Mouse (Mus musculus) midbrain, embryonic 12.5 days (tissue): ENCODE measurements at regions not wholly inside any gene's neighbourhood (a gene's known extent, or its start where the extent isn't known, plus 50 kb on each side); places are given as distances from the start of the nearest gene placed in this dataset.

Source experiments
- ATAC-seq: fragments of 200-750 bp; cut with Nextera tagmentation; 2 replicates; pipeline ENCODE4 v1.8.0; 2017; ENCODE audit warnings: low read depth, moderate TSS enrichment, moderate library complexity; ENCODE audit not compliant: low FRiP score
- H3K27ac ChIP-seq: fragments of 300-500 bp; sonication (generic); replicated peaks from 2 replicates; pipeline ENCODE4 v1.5.1; 2016; ENCODE audit warnings: mild to moderate bottlenecking
- H3K27me3 ChIP-seq: fragments of 300-500 bp; sonication (generic); 2 replicates; pipeline ENCODE4 v1.6.1; 2016; ENCODE audit warnings: mild to moderate bottlenecking
- H3K36me3 ChIP-seq: fragments of 300-500 bp; sonication (generic); 2 replicates; pipeline ENCODE4 v1.6.1; 2016
- H3K4me1 ChIP-seq: fragments of 300-500 bp; sonication (generic); 2 replicates; pipeline ENCODE4 v1.6.1; 2016
- H3K4me2 ChIP-seq: fragments of 300-500 bp; sonication (generic); replicated peaks from 2 replicates; pipeline ENCODE4 v1.6.1; 2016; ENCODE audit warnings: mild to moderate bottlenecking, moderate library complexity
- H3K4me3 ChIP-seq: fragments of 300-500 bp; sonication (generic); 2 replicates; pipeline ENCODE4 v1.5.1; 2016; ENCODE audit warnings: mild to moderate bottlenecking
- H3K9ac ChIP-seq: fragments of 300-500 bp; sonication (generic); replicated peaks from 2 replicates; pipeline ENCODE4 v1.6.1; 2016; ENCODE audit warnings: mild to moderate bottlenecking, moderate library complexity
- H3K9me3 ChIP-seq: fragments of 300-500 bp; sonication (generic); 2 replicates; pipeline ENCODE4 v1.6.1; 2016; ENCODE audit warnings: mild to moderate bottlenecking
- WGBS: fragments of 180-500 bp; shearing (Covaris S2); methylation state at CpG from one replicate; pipeline ENCODE4 v1.1.7; 2016; 5-methylcytosine and 5-hydroxymethylcytosine counted together

DNA sequence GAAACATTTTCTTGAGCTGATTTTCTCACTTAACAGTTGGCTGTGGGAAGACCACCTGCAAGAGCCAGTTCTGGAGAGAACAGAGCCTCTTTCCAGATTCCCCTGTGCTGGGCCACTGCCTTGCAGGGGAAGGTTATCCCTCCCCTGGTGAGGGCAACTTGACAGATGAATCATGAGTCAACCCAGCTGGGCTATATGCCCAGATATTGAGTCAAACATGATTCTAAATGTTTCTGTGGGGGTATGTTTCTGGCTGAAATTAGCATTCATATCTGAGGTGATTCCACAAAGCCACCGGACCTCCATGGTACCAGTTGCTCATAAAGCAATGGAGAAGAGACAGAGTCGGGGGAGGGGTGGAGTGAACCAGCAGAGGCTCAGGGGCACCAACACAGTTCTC is 97.8 kb upstream of the Zdhhc25 start:
- no peak overlapping the region for H3K4me2 ChIP-seq
- H3K36me3 ChIP-seq, result no peaks in the 10 kb centered on the region
- 87% methylated on average over 2 of the region's 2 CpGs for WGBS
- 0 out of 2 replicates have a peak, but pooled peaks cover 3% of the 10 kb centered on the region for H3K9me3 ChIP-seq
- no peaks in the 10 kb centered on the region for H3K27me3 ChIP-seq
- 0 out of 2 replicates have a peak, but pooled peaks cover 4% of the 10 kb centered on the region for H3K4me1 ChIP-seq
- H3K4me3 ChIP-seq, result no peak overlapping the region
- no peak for ATAC-seq
- H3K27ac ChIP-seq, result no peak overlapping the region
- no peak overlapping the region for H3K9ac ChIP-seq

DNA sequence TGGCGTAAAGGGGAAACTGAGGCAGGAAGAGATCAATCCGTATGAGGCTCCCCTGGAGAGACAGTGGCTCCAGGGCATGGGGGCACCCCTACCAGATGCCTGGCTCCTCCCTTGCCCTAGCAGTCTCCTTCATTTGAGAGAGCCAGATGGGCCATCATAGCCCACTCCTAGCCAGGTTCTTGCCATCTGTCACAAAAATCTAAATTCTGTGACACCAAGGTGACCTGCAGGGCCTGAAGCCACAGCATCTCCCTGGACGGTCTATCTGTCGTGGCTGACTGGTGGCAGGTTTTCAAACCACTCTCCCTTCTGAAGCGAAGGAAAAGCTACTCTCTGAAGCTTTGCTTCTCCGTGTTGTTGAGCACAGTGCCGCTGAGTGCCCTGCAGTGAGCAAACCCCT is 96.2 kb upstream of the Zdhhc25 start:
- Histone ChIP-seq H3K4me1 (0 out of 2 replicates have a peak, but pooled peaks cover 4% of the 10 kb centered on the region), H3K9me3 (0 out of 2 replicates have a peak, but pooled peaks cover 3% of the 10 kb centered on the region), H3K27ac (no peak overlapping the region), H3K4me2 (no peak overlapping the region), H3K4me3 (no peak overlapping the region), H3K27me3 (no peaks in the 10 kb centered on the region), H3K36me3 (no peaks in the 10 kb centered on the region), H3K9ac (no peak overlapping the region)
- ATAC-seq, result no peak
- WGBS, result 76% methylated on average over 7 of the region's 7 CpGs

DNA sequence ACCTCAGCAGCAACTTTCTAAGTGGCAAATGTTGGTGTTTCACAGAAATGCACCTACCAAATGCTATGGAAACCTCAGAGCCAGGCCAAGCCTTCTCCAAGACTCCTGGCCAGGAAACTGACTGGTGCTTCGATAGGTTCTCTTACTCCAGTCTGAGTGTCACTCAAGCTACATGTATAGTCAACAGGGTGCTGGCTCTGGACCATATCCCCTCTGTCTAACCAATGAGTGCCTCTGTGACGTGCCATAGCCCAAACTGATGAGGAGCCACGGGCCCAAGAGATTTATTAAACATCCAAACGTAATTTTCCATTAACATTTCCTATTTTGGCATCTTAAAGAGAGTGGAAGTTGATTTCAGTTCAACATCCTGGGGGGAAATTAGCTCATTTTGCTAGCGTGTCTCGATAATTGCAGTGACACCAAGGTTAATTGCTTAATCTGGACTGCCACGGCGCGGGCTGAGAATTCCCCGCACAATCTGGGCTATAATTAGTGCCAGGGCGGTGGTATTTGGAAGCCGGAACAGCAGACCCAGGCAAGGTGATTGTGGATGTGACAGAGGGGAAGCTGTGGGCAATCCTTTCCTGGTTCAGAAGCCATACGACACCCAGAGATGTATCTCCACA is 94.5 kb upstream of the Zdhhc25 start:
- Histone ChIP-seq H3K4me3 (no peak overlapping the region), H3K27ac (no peak overlapping the region), H3K4me2 (no peak overlapping the region), H3K9me3 (0 out of 2 replicates have a peak, but pooled peaks cover 3% of the 10 kb centered on the region), H3K27me3 (no peaks in the 10 kb centered on the region), H3K36me3 (no peaks in the 10 kb centered on the region), H3K4me1 (0 out of 2 replicates have a peak, but pooled peaks cover 4% of the 10 kb centered on the region), H3K9ac (no peak overlapping the region)
- ATAC-seq, result no peak
- WGBS, result 80% methylated on average over 13 of the region's 13 CpGs

DNA sequence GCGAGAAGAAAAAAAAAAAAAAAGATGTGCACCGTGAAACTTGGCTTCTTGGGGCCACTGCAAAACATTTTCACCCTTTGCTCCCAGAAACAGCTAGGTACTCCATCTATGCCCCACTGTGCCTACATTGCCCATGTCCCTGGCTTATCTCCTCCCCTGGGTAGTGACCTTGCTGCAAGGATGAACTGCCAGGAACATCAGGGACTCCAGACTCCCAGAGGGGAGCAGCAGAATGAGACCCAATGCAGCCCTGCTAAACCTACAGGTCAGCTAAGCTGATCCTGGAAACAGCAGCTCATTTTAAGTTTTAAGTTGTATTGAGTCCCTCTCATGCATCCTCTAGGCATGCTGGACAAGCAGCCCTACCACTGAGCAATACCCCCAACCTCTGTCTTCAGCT is 92.2 kb upstream of the Zdhhc25 start:
- Histone ChIP-seq H3K27ac (no peak overlapping the region), H3K27me3 (no peaks in the 10 kb centered on the region), H3K9me3 (no peaks in the 10 kb centered on the region), H3K36me3 (no peaks in the 10 kb centered on the region), H3K4me2 (no peak overlapping the region), H3K9ac (no peak overlapping the region), H3K4me3 (no peak overlapping the region), H3K4me1 (0 out of 2 replicates have a peak, but pooled peaks cover 4% of the 10 kb centered on the region)
- no peak for ATAC-seq
- 60% methylated on average over 2 of the region's 2 CpGs for WGBS

DNA sequence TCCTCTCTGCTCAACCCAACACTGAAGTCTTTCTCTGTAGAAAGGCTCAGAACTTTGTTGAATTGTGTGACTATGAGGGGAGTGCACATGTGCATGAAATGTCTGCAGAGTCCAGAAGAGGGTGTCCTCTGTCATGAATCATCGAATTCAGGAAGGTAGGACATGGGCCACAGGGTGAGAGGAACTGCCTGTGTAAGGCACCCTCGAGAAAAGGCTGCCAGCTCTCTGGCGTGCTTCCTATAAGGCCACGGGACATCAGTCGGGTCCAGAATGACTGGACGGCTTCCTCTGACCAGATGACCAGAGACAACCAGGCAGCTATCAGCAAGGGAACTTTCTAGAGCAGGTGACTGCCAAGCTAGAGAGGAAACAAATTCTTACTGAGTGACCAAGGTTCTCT is 91.1 kb upstream of the Zdhhc25 start:
- no peaks in the 10 kb centered on the region for H3K9me3 ChIP-seq
- H3K4me3 ChIP-seq, result no peak overlapping the region
- ATAC-seq, result no peak
- H3K9ac ChIP-seq, result no peak overlapping the region
- 80% methylated on average over 6 of the region's 6 CpGs for WGBS
- no peaks in the 10 kb centered on the region for H3K27me3 ChIP-seq
- no peaks in the 10 kb centered on the region for H3K36me3 ChIP-seq
- H3K4me2 ChIP-seq, result no peak overlapping the region
- H3K4me1 ChIP-seq, result 0 out of 2 replicates have a peak, but pooled peaks cover 4% of the 10 kb centered on the region
- no peak overlapping the region for H3K27ac ChIP-seq

DNA sequence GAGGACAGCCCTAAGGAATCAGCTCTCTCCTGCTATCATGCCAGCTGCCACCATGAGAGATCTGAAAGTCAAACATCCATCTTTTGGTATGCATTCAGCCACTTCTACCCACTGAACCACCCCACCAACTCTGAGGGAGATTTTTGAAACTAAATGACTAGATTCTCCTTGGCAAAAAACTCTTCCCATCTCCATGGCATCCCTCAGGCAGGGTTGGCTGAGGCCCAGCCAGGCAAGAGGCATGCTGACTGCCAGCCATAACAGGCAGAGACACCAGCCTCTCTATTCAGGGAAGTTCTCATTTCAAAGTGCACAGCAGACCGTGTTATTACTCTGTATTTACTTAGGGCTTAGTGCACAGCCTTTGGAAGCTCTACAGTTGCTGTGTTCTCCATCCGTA is 90.5 kb upstream of the Zdhhc25 start:
- H3K27ac ChIP-seq, result no peak overlapping the region
- 69% methylated on average over 2 of the region's 2 CpGs for WGBS
- no peak overlapping the region for H3K9ac ChIP-seq
- H3K4me1 ChIP-seq, result 0 out of 2 replicates have a peak, but pooled peaks cover 4% of the 10 kb centered on the region
- no peak overlapping the region for H3K4me2 ChIP-seq
- ATAC-seq, result no peak
- no peaks in the 10 kb centered on the region for H3K27me3 ChIP-seq
- no peak overlapping the region for H3K4me3 ChIP-seq
- H3K36me3 ChIP-seq, result no peaks in the 10 kb centered on the region
- no peaks in the 10 kb centered on the region for H3K9me3 ChIP-seq

DNA sequence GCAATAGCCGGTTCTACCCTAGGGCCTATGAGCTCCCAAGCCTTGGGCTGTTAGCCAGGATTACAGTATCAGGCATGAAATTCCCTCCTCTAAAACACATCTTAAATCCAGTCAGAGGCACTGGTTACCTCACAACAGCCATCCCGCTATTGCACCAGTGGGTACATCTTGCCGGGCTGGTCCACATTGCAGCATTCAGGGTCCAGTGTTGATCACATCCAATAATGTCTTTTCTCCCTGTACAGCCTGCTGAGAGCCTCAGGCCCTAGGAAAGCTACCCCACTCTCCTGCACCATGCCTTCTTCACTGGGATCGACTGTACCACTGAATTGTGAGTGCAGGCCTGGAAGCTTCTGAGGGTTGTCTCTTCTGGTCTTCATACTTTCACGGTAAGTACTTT is 86.0 kb upstream of the Zdhhc25 start:
- Histone ChIP-seq H3K4me1 (no peaks in the 10 kb centered on the region), H3K36me3 (no peaks in the 10 kb centered on the region), H3K4me2 (no peak overlapping the region), H3K9me3 (no peaks in the 10 kb centered on the region), H3K27me3 (no peaks in the 10 kb centered on the region), H3K27ac (no peak overlapping the region), H3K4me3 (no peak overlapping the region), H3K9ac (no peak overlapping the region)
- ATAC-seq, result no peak
- 91% methylated on average over 5 of the region's 5 CpGs for WGBS

DNA sequence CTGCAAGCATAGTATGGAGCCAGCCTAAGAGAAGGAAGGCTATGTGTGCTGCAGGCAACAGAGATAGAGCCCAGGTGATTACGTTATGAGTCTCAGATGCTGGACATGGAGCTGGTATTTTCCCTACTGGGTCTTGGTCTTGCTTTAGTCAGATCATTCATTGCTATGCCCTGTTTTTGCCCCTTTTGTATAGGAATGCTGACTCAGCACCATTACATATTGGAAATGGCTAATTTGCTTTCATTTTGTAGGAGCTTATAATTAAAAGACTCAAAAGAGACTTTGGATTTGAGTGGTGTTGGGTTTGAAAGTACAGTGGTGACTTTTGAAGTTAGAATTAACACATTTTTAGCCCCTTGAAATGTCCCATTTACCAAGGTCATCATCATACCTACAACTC is 68.9 kb upstream of the Zdhhc25 start:
- H3K27ac ChIP-seq, result no peak overlapping the region
- no peaks in the 10 kb centered on the region for H3K9me3 ChIP-seq
- H3K9ac ChIP-seq, result no peak overlapping the region
- no peaks in the 10 kb centered on the region for H3K36me3 ChIP-seq
- H3K4me1 ChIP-seq, result peaks cover 16% of the 10 kb centered on the region; the same call in 1 of the 2 replicates
- H3K27me3 ChIP-seq, result no peaks in the 10 kb centered on the region
- no peak overlapping the region for H3K4me3 ChIP-seq
- no peak overlapping the region for H3K4me2 ChIP-seq
- no peak for ATAC-seq
- WGBS, result 96% methylated on average over 1 of the region's 1 CpGs

DNA sequence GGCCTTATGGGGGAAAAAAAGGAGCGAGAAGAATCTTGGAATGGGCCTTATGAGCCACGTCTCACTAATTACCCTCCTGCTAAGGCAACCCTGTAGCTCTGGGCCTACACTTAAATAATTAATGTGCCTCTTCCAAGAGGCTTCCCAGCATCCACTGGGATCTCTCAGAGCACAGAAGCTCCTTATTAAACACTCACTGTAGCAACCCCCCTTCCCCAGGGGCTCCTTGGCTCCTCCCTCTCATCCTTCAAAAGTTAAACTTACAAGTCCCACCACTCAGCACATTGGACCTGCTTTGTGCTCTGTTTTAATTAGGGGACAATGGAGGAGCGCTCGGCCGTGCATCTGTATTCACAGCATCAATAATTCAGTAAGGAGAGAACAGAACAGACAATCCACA is 68.1 kb upstream of the Zdhhc25 start:
- Histone ChIP-seq H3K9me3 (no peaks in the 10 kb centered on the region), H3K4me3 (no peak overlapping the region), H3K4me1 (peaks cover 16% of the 10 kb centered on the region; the same call in 1 of the 2 replicates), H3K27ac (no peak overlapping the region), H3K9ac (no peak overlapping the region), H3K27me3 (no peaks in the 10 kb centered on the region), H3K4me2 (no peak overlapping the region), H3K36me3 (no peaks in the 10 kb centered on the region)
- WGBS, result 54% methylated on average over 5 of the region's 5 CpGs
- 0 out of 2 replicates have a peak, but pooled peaks have one; percentile 44 for ATAC-seq

DNA sequence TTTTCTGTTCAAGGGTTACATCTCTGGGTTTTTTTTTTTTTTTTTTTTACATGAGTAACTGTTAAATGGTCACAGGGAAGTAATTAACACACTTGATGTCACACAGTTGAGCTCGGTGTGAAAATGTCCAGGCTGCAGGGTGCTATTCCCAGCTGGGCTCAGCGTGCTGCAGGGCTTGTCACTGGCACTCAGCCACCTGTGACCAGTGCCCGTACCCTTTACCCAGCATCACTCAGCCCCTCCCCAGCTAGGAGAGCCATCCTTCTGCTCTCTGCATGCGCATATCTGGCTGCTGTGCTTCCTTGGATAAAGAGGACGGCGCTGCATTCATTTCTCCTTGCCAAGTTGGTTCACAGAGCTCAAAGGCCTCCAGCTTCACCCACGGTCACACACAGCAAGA is 66.7 kb upstream of the Zdhhc25 start:
- H3K9me3 ChIP-seq, result no peaks in the 10 kb centered on the region
- no peaks in the 10 kb centered on the region for H3K36me3 ChIP-seq
- no peak overlapping the region for H3K27ac ChIP-seq
- H3K4me1 ChIP-seq, result peaks cover 16% of the 10 kb centered on the region; the same call in 1 of the 2 replicates
- ATAC-seq, result no peak
- no peaks in the 10 kb centered on the region for H3K27me3 ChIP-seq
- 67% methylated on average over 7 of the region's 7 CpGs for WGBS
- no peak overlapping the region for H3K9ac ChIP-seq
- H3K4me3 ChIP-seq, result no peak overlapping the region
- no peak overlapping the region for H3K4me2 ChIP-seq

DNA sequence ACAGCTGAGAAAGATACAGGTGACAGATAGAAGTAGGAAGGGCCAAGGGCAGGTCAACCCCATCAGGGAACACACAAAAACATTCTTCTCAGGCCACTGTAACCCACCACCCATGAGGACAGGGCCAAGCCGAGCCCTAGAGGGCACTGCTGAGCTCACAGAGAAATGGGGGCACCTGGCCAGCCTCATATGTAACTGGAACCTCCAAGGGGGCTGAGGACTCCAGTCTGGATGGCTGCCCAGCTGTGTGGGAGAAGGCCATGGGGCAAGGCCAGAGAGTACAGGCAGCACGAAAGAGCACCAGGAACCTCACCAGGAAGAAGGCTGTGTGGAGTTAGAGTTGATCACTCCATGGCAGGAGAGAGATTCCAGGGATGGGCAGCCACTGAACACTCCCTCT is 64.6 kb upstream of the Zdhhc25 start:
- Histone ChIP-seq H3K4me1 (peaks cover 16% of the 10 kb centered on the region; the same call in 1 of the 2 replicates), H3K36me3 (no peaks in the 10 kb centered on the region), H3K9ac (no peak overlapping the region), H3K4me3 (no peak overlapping the region), H3K27ac (no peak overlapping the region), H3K4me2 (no peak overlapping the region), H3K27me3 (no peaks in the 10 kb centered on the region), H3K9me3 (no peaks in the 10 kb centered on the region)
- 71% methylated on average over 2 of the region's 2 CpGs for WGBS
- no peak for ATAC-seq

DNA sequence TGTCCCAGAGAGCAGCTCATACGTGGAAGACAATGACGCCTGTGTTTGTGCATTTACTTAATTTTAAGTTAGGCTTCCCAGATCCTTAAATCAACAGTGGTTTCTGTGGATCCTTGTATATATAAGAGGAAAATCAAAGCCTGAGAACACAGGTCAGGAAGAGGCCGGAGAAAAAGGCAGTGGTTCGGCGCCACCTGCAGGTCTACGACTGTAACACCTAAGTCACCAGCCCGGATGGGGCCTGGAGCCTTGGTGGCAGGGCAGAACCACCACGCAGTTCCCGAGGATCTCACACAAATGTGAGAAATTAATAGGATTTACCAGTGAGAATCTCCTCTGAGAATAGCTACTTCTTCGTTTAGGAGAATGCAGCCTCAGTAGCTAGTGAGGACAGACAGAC is 62.9 kb upstream of the Zdhhc25 start:
- WGBS, result 21% methylated on average over 10 of the region's 10 CpGs
- H3K27me3 ChIP-seq, result no peaks in the 10 kb centered on the region
- no peak overlapping the region for H3K4me2 ChIP-seq
- H3K9me3 ChIP-seq, result no peaks in the 10 kb centered on the region
- H3K36me3 ChIP-seq, result no peaks in the 10 kb centered on the region
- H3K4me3 ChIP-seq, result no peak overlapping the region
- no peak for ATAC-seq
- no peak overlapping the region for H3K27ac ChIP-seq
- H3K9ac ChIP-seq, result no peak overlapping the region
- H3K4me1 ChIP-seq, result peaks cover 9% of the 10 kb centered on the region; the same call in 1 of the 2 replicates

DNA sequence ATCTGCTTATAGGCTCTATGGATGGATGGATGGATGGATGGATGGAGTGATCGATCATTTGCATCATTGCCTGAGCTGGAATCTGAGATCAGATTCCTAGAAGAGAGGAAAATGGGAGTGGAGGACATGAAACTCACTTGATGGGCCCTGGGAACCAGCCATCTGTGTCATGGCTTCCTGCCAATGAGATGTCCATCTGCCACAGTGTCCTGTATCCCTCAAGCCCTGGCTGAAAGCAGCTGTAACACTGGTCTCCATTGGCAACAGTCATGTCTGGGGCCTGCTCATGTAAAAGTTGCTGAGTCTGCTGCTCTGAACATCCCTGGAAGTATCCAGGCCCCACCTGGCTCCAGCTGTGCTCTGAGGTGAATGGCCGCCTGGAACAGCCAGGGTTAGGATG is 57.5 kb upstream of the Zdhhc25 start:
- no peaks in the 10 kb centered on the region for H3K9me3 ChIP-seq
- no peaks in the 10 kb centered on the region for H3K27me3 ChIP-seq
- H3K4me2 ChIP-seq, result no peak overlapping the region
- no peak for ATAC-seq
- H3K27ac ChIP-seq, result no peak overlapping the region
- no peak overlapping the region for H3K4me3 ChIP-seq
- H3K9ac ChIP-seq, result no peak overlapping the region
- 91% methylated on average over 2 of the region's 2 CpGs for WGBS
- no peaks in the 10 kb centered on the region for H3K36me3 ChIP-seq
- no peaks in the 10 kb centered on the region for H3K4me1 ChIP-seq
